Mouse (Mus musculus): ENCODE measurements around the gene 1700034J05Rik. TPM values are rescaled to one million over a fixed set of nuclear protein-coding genes. Genes with fewer than 3 reads are reported as not detected.

The 1700034J05Rik gene
- polyA plus RNA-seq, 1 experiment from 2014 or later, result 0.39 TPM

- H3K27me3 ChIP-seq, result no peaks in the 10 kb centered on the region
- H3K4me1 ChIP-seq, result peaks cover 22% of the 10 kb centered on the region; the same call in 1 of the 2 replicates
- 63% methylated on average over 5 of the region's 5 CpGs for WGBS
- no peak overlapping the region for H3K9ac ChIP-seq
- H3K27ac ChIP-seq (replicated peaks), result no peak overlapping the region
- ATAC-seq (ENCODE audit: insufficient number of reproducible peaks, low FRiP score, low TSS enrichment, low read depth), result no peak
- H3K4me3 ChIP-seq (replicated peaks), result no peak overlapping the region
- no peak overlapping the region for H3K4me2 ChIP-seq (replicated peaks)
- no peaks in the 10 kb centered on the region for H3K9me3 ChIP-seq (replicated peaks)
- no peaks in the 10 kb centered on the region for H3K36me3 ChIP-seq
Measured at GRCm38 (mm10) chr6:146907061-146907794, 47.0 kb downstream of the 1700034J05Rik start.

- 72% methylated on average over 3 of the region's 3 CpGs for WGBS
- H3K27ac ChIP-seq (replicated peaks), result no peak overlapping the region
- no peak for ATAC-seq (ENCODE audit: insufficient number of reproducible peaks, low FRiP score, low TSS enrichment, low read depth)
- no peaks in the 10 kb centered on the region for H3K27me3 ChIP-seq
- no peak overlapping the region for H3K4me3 ChIP-seq (replicated peaks)
- H3K9ac ChIP-seq, result no peak overlapping the region
- H3K4me2 ChIP-seq (replicated peaks), result no peak overlapping the region
- H3K9me3 ChIP-seq (replicated peaks), result no peaks in the 10 kb centered on the region
- no peaks in the 10 kb centered on the region for H3K36me3 ChIP-seq
- peaks cover 14% of the 10 kb centered on the region; the same call in 1 of the 2 replicates for H3K4me1 ChIP-seq
Measured at GRCm38 (mm10) chr6:146906000-146906786, 48.0 kb downstream of the 1700034J05Rik start.

- no peak for ATAC-seq (ENCODE audit: insufficient number of reproducible peaks, low FRiP score, low TSS enrichment, low read depth)
- Histone ChIP-seq H3K27me3 (no peaks in the 10 kb centered on the region), H3K36me3 (no peaks in the 10 kb centered on the region), H3K9me3 (replicated peaks) (no peaks in the 10 kb centered on the region), H3K4me3 (replicated peaks) (no peak overlapping the region), H3K9ac (no peak overlapping the region), H3K4me2 (replicated peaks) (no peak overlapping the region), H3K27ac (replicated peaks) (no peak overlapping the region), H3K4me1 (peaks cover 12% of the 10 kb centered on the region; the same call in 1 of the 2 replicates)
- WGBS, result 85% methylated on average over 3 of the region's 3 CpGs
Measured at GRCm38 (mm10) chr6:146904707-146905106, 49.5 kb downstream of the 1700034J05Rik start.

GRCm38 (mm10) chr6:146903632-146904031 is 50.6 kb downstream of the 1700034J05Rik start:
- Histone ChIP-seq H3K9ac (no peak overlapping the region), H3K27ac (replicated peaks) (no peak overlapping the region), H3K4me1 (peaks cover 12% of the 10 kb centered on the region), H3K9me3 (replicated peaks) (no peaks in the 10 kb centered on the region), H3K27me3 (no peaks in the 10 kb centered on the region), H3K36me3 (no peaks in the 10 kb centered on the region), H3K4me2 (replicated peaks) (no peak overlapping the region), H3K4me3 (replicated peaks) (no peak overlapping the region)
- 70% methylated on average over 2 of the region's 2 CpGs for WGBS
- ATAC-seq (ENCODE audit: insufficient number of reproducible peaks, low FRiP score, low TSS enrichment, low read depth), result no peak

- no peak overlapping the region for H3K4me2 ChIP-seq (replicated peaks)
- WGBS, result 91% methylated on average over 4 of the region's 4 CpGs
- H3K36me3 ChIP-seq, result no peaks in the 10 kb centered on the region
- H3K9ac ChIP-seq, result no peak overlapping the region
- H3K27ac ChIP-seq (replicated peaks), result no peak overlapping the region
- no peaks in the 10 kb centered on the region for H3K9me3 ChIP-seq (replicated peaks)
- no peak for ATAC-seq (ENCODE audit: insufficient number of reproducible peaks, low FRiP score, low TSS enrichment, low read depth)
- no peaks in the 10 kb centered on the region for H3K27me3 ChIP-seq
- peaks cover 21% of the 10 kb centered on the region for H3K4me1 ChIP-seq
- H3K4me3 ChIP-seq (replicated peaks), result no peak overlapping the region
Measured at GRCm38 (mm10) chr6:146901929-146902328, 52.3 kb downstream of the 1700034J05Rik start.

Other genes with a start within 250 kb of the 1700034J05Rik start
- 16.7 and 16.9 TPM in 2 replicates for gene Stk38l, start 229.4 kb downstream of the 1700034J05Rik start, polyA plus RNA-seq (2015; fragmentation: Nextera tagmentation; extraction: Ambion mirVana)
- 7.2 and 11.5 TPM in 2 replicates for gene Arntl2, start 158.4 kb downstream of the 1700034J05Rik start, polyA plus RNA-seq (2015; fragmentation: Nextera tagmentation; extraction: Ambion mirVana)
- gene Smco2, start 104.3 kb downstream of the 1700034J05Rik start, polyA plus RNA-seq (2015; fragmentation: Nextera tagmentation; extraction: Ambion mirVana), result not detected in 2 replicates
- 54.2 and 54.6 TPM in 2 replicates for gene Ppfibp1, start 65.9 kb downstream of the 1700034J05Rik start, polyA plus RNA-seq (2015; fragmentation: Nextera tagmentation; extraction: Ambion mirVana)
- gene Rep15, start 78.2 kb upstream of the 1700034J05Rik start, polyA plus RNA-seq (2015; fragmentation: Nextera tagmentation; extraction: Ambion mirVana), result 1.1 and 1.6 TPM in 2 replicates
- gene Mrps35, start 88.3 kb upstream of the 1700034J05Rik start, polyA plus RNA-seq (2015; fragmentation: Nextera tagmentation; extraction: Ambion mirVana), result 82.6 and 87.1 TPM in 2 replicates
- 1.2 and 1.4 TPM in 2 replicates for gene Mansc4, start 132.6 kb upstream of the 1700034J05Rik start, polyA plus RNA-seq (2015; fragmentation: Nextera tagmentation; extraction: Ambion mirVana)
- 9.6 TPM in 2 replicates for gene Klhl42, start 137.0 kb upstream of the 1700034J05Rik start, polyA plus RNA-seq (2015; fragmentation: Nextera tagmentation; extraction: Ambion mirVana)

Data from embryonic facial prominence, embryonic 15.5 days (tissue).